Mouse (Mus musculus) central nervous system, embryonic 18 days (tissue): ENCODE data around the gene Kdsr. TPM values are rescaled to one million over a fixed set of nuclear protein-coding genes. Genes with fewer than 3 reads are reported as not detected.

Experiments used
- polyA plus RNA-seq: library from polyadenylated mRNA; depleted of rRNA; stranded (reverse); fragments of >200 nt; gene quantifications from 2 replicates; pipeline ENCODE4 v1.2.3, GENCODE M21; 2012; rRNA removed

The Kdsr gene
- 12.0 and 12.2 TPM in 2 replicates for polyA plus RNA-seq

DNA sequence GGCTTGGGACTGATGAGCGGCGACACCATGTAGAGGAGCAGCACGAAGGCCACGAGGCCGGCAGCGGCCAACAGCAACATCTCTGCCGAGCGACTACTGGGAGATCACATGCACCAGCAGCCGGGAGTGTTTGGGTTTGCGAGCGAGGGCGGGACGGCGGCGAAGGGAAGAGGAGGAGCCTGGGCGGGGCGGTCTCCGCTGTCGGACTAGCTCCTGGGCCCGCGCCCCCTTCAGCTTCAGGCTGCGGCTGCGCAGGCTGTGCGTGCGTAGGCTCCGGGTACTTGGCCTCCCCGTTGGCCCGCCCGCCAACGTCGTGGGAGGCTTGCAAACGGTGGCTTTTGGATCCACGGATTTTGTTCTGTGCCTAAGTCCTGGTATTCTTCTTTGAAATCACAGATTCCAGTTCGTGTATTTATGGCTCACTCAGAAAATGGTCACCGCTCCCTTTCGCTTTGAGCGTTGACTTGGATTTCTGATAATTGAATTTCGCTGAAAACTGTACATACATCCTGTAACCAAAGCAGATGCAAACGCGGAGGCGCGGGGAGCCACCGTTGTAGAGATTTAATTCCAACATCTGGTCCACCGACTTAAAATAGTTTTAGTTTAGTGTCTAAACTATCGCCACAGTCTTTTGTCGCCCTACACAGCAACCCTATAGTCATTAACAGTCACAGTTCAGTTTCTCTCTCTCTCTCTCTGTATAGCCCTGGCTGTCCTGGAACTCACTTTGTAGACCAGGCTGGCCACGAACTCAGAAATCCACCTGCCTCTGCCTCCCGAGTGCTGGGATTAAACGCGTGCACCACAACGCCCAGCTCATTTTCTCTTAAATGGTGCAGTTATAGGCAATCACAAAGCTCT lies at the start of gene Kdsr:
Gene Kdsr (minus strand): TSS at position 156 of the 864 bp plus-strand sequence.

DNA sequence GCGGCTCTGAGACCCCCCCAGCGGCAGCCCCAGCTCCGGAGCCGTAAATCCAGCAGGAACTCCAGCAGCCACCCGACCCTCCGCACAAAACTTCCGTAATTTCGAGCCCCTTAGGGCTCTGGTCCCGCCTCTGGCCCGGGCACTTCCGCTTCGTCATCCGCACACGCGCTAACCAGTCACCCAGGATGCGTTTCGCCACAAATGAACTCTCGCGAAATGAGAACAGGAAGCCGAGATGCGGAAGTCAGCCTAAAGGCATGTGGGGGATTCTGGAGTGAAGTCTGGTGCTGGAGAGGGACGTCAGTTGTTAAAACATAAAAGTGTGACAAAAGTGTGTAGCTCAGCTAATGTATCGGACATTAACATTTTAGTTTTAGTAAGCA lies 37.0 kb upstream of the Kdsr start, which contains the start of gene Vps4b:
Gene Vps4b (minus strand): TSS at position 187 of the 383 bp plus-strand sequence.

DNA sequence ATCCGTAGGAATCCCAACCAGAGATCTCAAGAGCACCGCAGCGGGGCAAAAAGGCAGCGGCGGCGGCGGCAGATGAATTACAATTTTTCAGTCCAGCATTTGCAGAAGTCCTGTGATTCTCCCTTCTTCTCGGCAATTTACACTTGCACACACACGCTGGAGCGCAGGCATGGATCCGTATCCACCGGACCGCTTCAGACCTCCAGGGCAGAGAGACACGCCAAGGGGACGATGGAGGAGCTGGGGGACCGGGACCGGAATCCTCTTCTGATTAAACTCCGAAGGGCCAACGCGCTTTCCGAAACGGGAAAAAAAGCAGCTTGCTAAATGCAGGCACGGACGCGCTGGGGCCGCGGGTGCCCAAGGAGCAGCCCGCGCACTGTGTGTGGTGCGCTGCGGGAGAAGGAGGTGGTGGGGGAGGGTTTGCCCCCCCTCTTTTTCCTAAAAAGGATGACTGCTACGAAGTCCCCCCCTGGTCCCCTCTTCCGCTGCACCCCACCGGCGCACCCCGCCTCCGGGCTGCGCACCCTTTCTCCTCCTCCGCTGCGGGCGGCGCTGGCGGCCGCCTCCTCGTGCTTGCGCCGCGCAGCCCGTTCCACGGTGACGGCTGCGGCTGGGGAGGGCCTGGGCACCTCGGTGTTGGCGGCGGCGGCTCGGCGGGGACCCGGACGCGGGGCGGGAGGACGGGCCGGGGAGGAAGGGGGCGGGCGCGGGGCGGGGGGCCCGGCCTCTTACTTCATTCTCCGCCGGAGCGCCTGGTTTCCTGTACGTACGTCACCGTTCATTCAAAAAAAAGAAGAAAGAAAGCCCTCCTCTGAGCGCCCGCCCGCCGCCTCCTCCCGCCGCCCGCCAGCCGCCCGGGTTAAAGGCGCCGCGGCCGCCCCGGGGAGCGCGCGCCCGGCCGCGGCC lies 45.7 kb downstream of the Kdsr start, which contains the start of gene Bcl2:
Gene Bcl2 (minus strand): TSS at position 654 of the 909 bp plus-strand sequence.

Other genes with a start within 250 kb of the Kdsr start
- 4.3 and 4.7 TPM in 2 replicates for gene Bcl2, start 45.5 kb downstream of the Kdsr start, polyA plus RNA-seq
- gene Vps4b, start 37.0 kb upstream of the Kdsr start, polyA plus RNA-seq: 23.2 and 25.4 TPM in 2 replicates
- gene Serpinb5, start 101.4 kb upstream of the Kdsr start, polyA plus RNA-seq: 0.07 and 0.14 TPM in 2 replicates
- gene Serpinb12, start 174.7 kb upstream of the Kdsr start, polyA plus RNA-seq: not detected in 2 replicates
- gene Serpinb13, start 221.3 kb upstream of the Kdsr start, polyA plus RNA-seq: not detected in 2 replicates